Mouse (Mus musculus) splenic B cell, adult 2 months (primary cell): ENCODE data around the gene Otp.

Source experiments
- DNase-seq: peaks from one replicate; pipeline ENCODE4 v3.0.0-alpha.2; 2011; ENCODE audit warnings: low read depth, low spot score
- H3K27me3 ChIP-seq: 2 replicates; pipeline ENCODE4 v1.6.1; 2012; ENCODE audit warnings: mild to moderate bottlenecking, low read length, moderate library complexity, mixed read lengths; ENCODE audit not compliant: control insufficient read depth, poor library complexity, insufficient read depth, severe bottlenecking
- H3K36me3 ChIP-seq: 2 replicates; pipeline ENCODE4 v1.6.1; 2012; ENCODE audit warnings: mild to moderate bottlenecking, low read length, moderate library complexity, mixed read lengths; ENCODE audit not compliant: control insufficient read depth, poor library complexity, insufficient read depth, severe bottlenecking

Gene Otp

GRCm38 (mm10) chr13:94869541-94869940, 5.9 kb upstream of the Otp start:
- H3K27me3 ChIP-seq: peaks cover 4% of the 10 kb centered on the region
- DNase-seq: no peak
- H3K36me3 ChIP-seq: no peaks in the 10 kb centered on the region

- no peak for DNase-seq
- peaks cover 6% of the 10 kb centered on the region for H3K27me3 ChIP-seq
- no peaks in the 10 kb centered on the region for H3K36me3 ChIP-seq
These were observed 5.3 kb upstream of the Otp start for GRCm38 (mm10) chr13:94870071-94870460.

GRCm38 (mm10) chr13:94870461-94871186, 4.8 kb upstream of the Otp start:
- no peaks in the 10 kb centered on the region for H3K36me3 ChIP-seq
- DNase-seq: no peak
- peaks cover 8% of the 10 kb centered on the region for H3K27me3 ChIP-seq

- Histone ChIP-seq H3K36me3 (no peaks in the 10 kb centered on the region), H3K27me3 (peaks cover 8% of the 10 kb centered on the region)
- no peak for DNase-seq
These were observed 3.5 kb upstream of the Otp start for GRCm38 (mm10) chr13:94871806-94872320.

- DNase-seq: no peak
- no peaks in the 10 kb centered on the region for H3K36me3 ChIP-seq
- peaks cover 8% of the 10 kb centered on the region for H3K27me3 ChIP-seq
These were observed 3.0 kb upstream of the Otp start for GRCm38 (mm10) chr13:94872439-94872838.

- DNase-seq: no peak
- Histone ChIP-seq H3K27me3 (peaks cover 8% of the 10 kb centered on the region), H3K36me3 (no peaks in the 10 kb centered on the region)
These were observed 2.0 kb upstream of the Otp start for GRCm38 (mm10) chr13:94873111-94874038.

- Histone ChIP-seq H3K27me3 (peaks cover 8% of the 10 kb centered on the region), H3K36me3 (no peaks in the 10 kb centered on the region)
- no peak for DNase-seq
These were observed 1.4 kb upstream of the Otp start for GRCm38 (mm10) chr13:94874039-94874425.

GRCm38 (mm10) chr13:94874656-94875395, 576 bp upstream of the Otp start:
- H3K36me3 ChIP-seq: no peaks in the 10 kb centered on the region
- H3K27me3 ChIP-seq: peaks cover 8% of the 10 kb centered on the region
- peak; percentile 3 for DNase-seq

- Histone ChIP-seq H3K36me3 (no peaks in the 10 kb centered on the region), H3K27me3 (peaks cover 6% of the 10 kb centered on the region)
- DNase-seq: no peak
These were observed 1.1 kb downstream of the Otp start for GRCm38 (mm10) chr13:94876286-94877210.

GRCm38 (mm10) chr13:94877211-94877590, 1.8 kb downstream of the Otp start:
- peaks cover 6% of the 10 kb centered on the region for H3K27me3 ChIP-seq
- H3K36me3 ChIP-seq: no peaks in the 10 kb centered on the region

GRCm38 (mm10) chr13:94877991-94878745, 2.8 kb downstream of the Otp start:
- Histone ChIP-seq H3K36me3 (no peaks in the 10 kb centered on the region), H3K27me3 (peaks cover 6% of the 10 kb centered on the region)
- peak; percentile 29 for DNase-seq

More at GRCm38 (mm10) chr13:94877211-94877590, 1.8 kb downstream of the Otp start:
- no peak for DNase-seq

- Histone ChIP-seq H3K27me3 (peaks cover 2% of the 10 kb centered on the region), H3K36me3 (no peaks in the 10 kb centered on the region)
- DNase-seq: no peak
These were observed 5.8 kb downstream of the Otp start for GRCm38 (mm10) chr13:94881201-94881600.

GRCm38 (mm10) chr13:94882221-94882620, 6.8 kb downstream of the Otp start:
- no peaks in the 10 kb centered on the region for H3K36me3 ChIP-seq
- no peak for DNase-seq
- peaks cover 2% of the 10 kb centered on the region for H3K27me3 ChIP-seq
